Mouse (Mus musculus) limb, embryonic 12.5 days (tissue): ENCODE data around the gene Hils1. TPM values are rescaled to one million over a fixed set of nuclear protein-coding genes. Genes with fewer than 3 reads are reported as not detected.

Experiments
- polyA plus RNA-seq: library from polyadenylated mRNA; unstranded; fragments of >200 nt; fragmentation: Nextera tagmentation; extraction: Ambion mirVana; gene quantifications from 2 replicates; pipeline ENCODE4 v1.2.1, GENCODE M21; 2016

Hils1 gene
- polyA plus RNA-seq, 1 experiment from 2014 or later, result not detected

Other genes starting within 250 kb of the Hils1 start
- gene Cdc34b, start 225.8 kb upstream of the Hils1 start, polyA plus RNA-seq, result 0.18 TPM in 1 of 2 replicates, not detected in the other
- not detected in 2 replicates for gene Tmem92, start 184.9 kb upstream of the Hils1 start, polyA plus RNA-seq
- 290 and 351 TPM in 2 replicates for gene Col1a1, start 31.4 kb upstream of the Hils1 start, polyA plus RNA-seq
- gene Sgca, start 8.7 kb downstream of the Hils1 start, polyA plus RNA-seq, result 2.8 and 3.0 TPM in 2 replicates
- 12.0 and 12.6 TPM in 2 replicates for gene Ppp1r9b, start 23.4 kb downstream of the Hils1 start, polyA plus RNA-seq
- gene Samd14, start 42.3 kb downstream of the Hils1 start, polyA plus RNA-seq, result 34.6 and 37.7 TPM in 2 replicates
- gene Pdk2, start 73.8 kb downstream of the Hils1 start, polyA plus RNA-seq, result 21.9 and 22.4 TPM in 2 replicates
- 7.7 and 7.9 TPM in 2 replicates for gene Itga3, start 109.2 kb downstream of the Hils1 start, polyA plus RNA-seq
- gene Dlx3, start 152.5 kb downstream of the Hils1 start, polyA plus RNA-seq, result 8.4 and 9.9 TPM in 2 replicates
- gene Dlx4, start 178.7 kb downstream of the Hils1 start, polyA plus RNA-seq, result 1.4 and 1.9 TPM in 2 replicates